8 mouse cellular contexts compared by ENCODE assay signal in the genomic region with DNA sequence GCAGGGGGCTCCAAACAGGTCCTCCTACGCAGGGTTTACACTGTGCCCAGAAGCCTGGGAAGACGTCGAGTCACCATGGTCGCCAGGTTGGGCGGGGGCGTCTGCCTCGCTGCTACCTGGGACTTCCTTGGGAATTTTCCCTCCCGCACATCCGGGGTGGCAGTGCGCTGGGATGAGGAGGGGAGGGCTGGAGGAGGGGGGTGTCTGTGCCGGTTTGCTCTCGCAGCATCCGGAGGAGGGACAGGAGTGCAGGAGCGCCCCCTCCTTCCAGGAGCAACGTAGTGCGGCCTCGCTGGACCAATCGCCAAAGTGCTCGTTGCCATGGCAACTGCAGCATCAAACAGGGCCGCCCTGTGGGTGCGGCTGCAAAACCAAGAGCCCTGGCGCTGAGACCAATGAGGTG.
A peak's percentile ranks its signal among the peaks of the same experiment; 100 is the strongest.
DNase-seq lines count a peak whose midpoint lies in the region; ATAC-seq and TF ChIP-seq lines count a peak whose summit lies in the region.

No protein-coding gene starts in this region.

- under 1% methylated on average over 22 of the region's 22 CpGs for WGBS in forebrain, embryonic 10.5 days
- 6% methylated on average over 22 of the region's 22 CpGs for WGBS in heart, embryonic 13.5 days
- 1% methylated on average over 22 of the region's 22 CpGs for WGBS in kidney, embryonic 15.5 days
- WGBS in limb, embryonic 14.5 days = 13% methylated on average over 21 of the region's 22 CpGs
- under 1% methylated on average over 20 of the region's 22 CpGs for WGBS in midbrain, postnatal 0 days

- TF ChIP-seq CTCF in midbrain, postnatal 0 days (IDR thresholded peaks at IDR 0.05) = peak; percentile 56

- DNase-seq in urinary bladder, adult 18-20 months (ENCODE audit: low spot score in 2 of 2) = peak; percentile 12 to 55
- DNase-seq in urinary bladder, postnatal 10 days (ENCODE audit: low spot score) = no peak
- peak; percentile 88 for DNase-seq in forebrain, embryonic 10.5 days (ENCODE audit: extremely low spot score, low spot score)
- DNase-seq in limb, embryonic 14.5 days (ENCODE audit: low spot score) = peak; percentile 81
- peak; percentile 97 for DNase-seq in midbrain, postnatal 0 days (ENCODE audit: low spot score)
- peak; percentile 64 to 67 for DNase-seq in spleen, postnatal 36 days (ENCODE audit: low spot score in 2 of 2)

- peak overlapping the region; percentile 79 for H3K27ac ChIP-seq in forebrain, embryonic 10.5 days
- no peak overlapping the region; the same call in 1 of the 2 replicates for H3K27ac ChIP-seq in heart, embryonic 13.5 days (replicated peaks)
- no peak overlapping the region for H3K27ac ChIP-seq in kidney, embryonic 15.5 days
- H3K27ac ChIP-seq in limb, embryonic 14.5 days (replicated peaks; ENCODE audit: low read depth, low read length) = no peak overlapping the region
- H3K27ac ChIP-seq in midbrain, postnatal 0 days (ENCODE audit: low read depth, low read length) = peak overlapping the region; percentile 90

- H3K4me2 ChIP-seq in heart, embryonic 13.5 days = peak overlapping the region; percentile 49
- H3K4me2 ChIP-seq in kidney, embryonic 15.5 days = peak overlapping the region; percentile 49
- peak overlapping the region; percentile 43 for H3K4me2 ChIP-seq in limb, embryonic 14.5 days (replicated peaks; ENCODE audit: low read depth, low read length, severe bottlenecking)
- H3K4me2 ChIP-seq in midbrain, postnatal 0 days (ENCODE audit: low read depth, low read length, poor library complexity, severe bottlenecking) = peak overlapping the region; percentile 75

- no peaks in the 10 kb centered on the region for H3K9me3 ChIP-seq in forebrain, embryonic 10.5 days
- no peaks in the 10 kb centered on the region for H3K9me3 ChIP-seq in heart, embryonic 13.5 days
- no peaks in the 10 kb centered on the region for H3K9me3 ChIP-seq in kidney, embryonic 15.5 days (replicated peaks)
- no peaks in the 10 kb centered on the region for H3K9me3 ChIP-seq in limb, embryonic 14.5 days (ENCODE audit: control insufficient read depth, low read length)
- H3K9me3 ChIP-seq in midbrain, postnatal 0 days (ENCODE audit: low read length) = no peaks in the 10 kb centered on the region

- peaks cover 40% of the 10 kb centered on the region for H3K27me3 ChIP-seq in forebrain, embryonic 10.5 days (ENCODE audit: poor library complexity, severe bottlenecking)
- peaks cover 19% of the 10 kb centered on the region for H3K27me3 ChIP-seq in heart, embryonic 13.5 days (replicated peaks)
- peaks cover 17% of the 10 kb centered on the region for H3K27me3 ChIP-seq in kidney, embryonic 15.5 days
- no peaks in the 10 kb centered on the region for H3K27me3 ChIP-seq in limb, embryonic 14.5 days (ENCODE audit: control insufficient read depth, insufficient read depth, low read length)
- no peaks in the 10 kb centered on the region for H3K27me3 ChIP-seq in midbrain, postnatal 0 days (ENCODE audit: insufficient read depth, low read length)

- TF ChIP-seq POLR2A in limb, embryonic 14.5 days (IDR thresholded peaks at IDR 0.05; ENCODE audit: borderline replicate concordance, extremely low read depth, insufficient read depth, insufficient read length) = no peak

- ATAC-seq in heart, embryonic 13.5 days (ENCODE audit: extremely low read depth, insufficient number of reproducible peaks, low FRiP score, low TSS enrichment) = no peak
- ATAC-seq in kidney, embryonic 15.5 days (replicated peaks; ENCODE audit: low FRiP score) = peak; percentile 38; the same call in 1 of the 2 replicates
- ATAC-seq in limb, embryonic 14.5 days (ENCODE audit: low FRiP score, low read depth) = peak; percentile 66
- ATAC-seq in midbrain, postnatal 0 days (ENCODE audit: low FRiP score) = peak; percentile 92

- H3K36me3 ChIP-seq in forebrain, embryonic 10.5 days (replicated peaks) = no peaks in the 10 kb centered on the region
- no peaks in the 10 kb centered on the region for H3K36me3 ChIP-seq in heart, embryonic 13.5 days
- no peaks in the 10 kb centered on the region for H3K36me3 ChIP-seq in kidney, embryonic 15.5 days
- H3K36me3 ChIP-seq in limb, embryonic 14.5 days (ENCODE audit: control insufficient read depth, insufficient read depth, low read length) = no peaks in the 10 kb centered on the region
- H3K36me3 ChIP-seq in midbrain, postnatal 0 days (ENCODE audit: insufficient read depth, low read length) = no peaks in the 10 kb centered on the region

- H3K4me1 ChIP-seq in forebrain, embryonic 10.5 days = peaks cover 46% of the 10 kb centered on the region
- H3K4me1 ChIP-seq in heart, embryonic 13.5 days = peaks cover 78% of the 10 kb centered on the region
- H3K4me1 ChIP-seq in kidney, embryonic 15.5 days = peaks cover 17% of the 10 kb centered on the region
- H3K4me1 ChIP-seq in limb, embryonic 14.5 days (ENCODE audit: control insufficient read depth, insufficient read depth, low read length) = peaks cover 18% of the 10 kb centered on the region
- peaks cover 34% of the 10 kb centered on the region for H3K4me1 ChIP-seq in midbrain, postnatal 0 days (ENCODE audit: insufficient read depth, low read length)

- no peak overlapping the region for H3K9ac ChIP-seq in heart, embryonic 13.5 days
- no peak overlapping the region for H3K9ac ChIP-seq in kidney, embryonic 15.5 days
- no peak overlapping the region for H3K9ac ChIP-seq in limb, embryonic 14.5 days (ENCODE audit: low read depth, low read length, severe bottlenecking)
- peak overlapping the region; percentile 70 for H3K9ac ChIP-seq in midbrain, postnatal 0 days (replicated peaks; ENCODE audit: low read length, poor library complexity, severe bottlenecking)

- peak overlapping the region; percentile 52 for H3K4me3 ChIP-seq in forebrain, embryonic 10.5 days
- H3K4me3 ChIP-seq in heart, embryonic 13.5 days = 0 out of 2 replicates have a peak overlapping the region, but pooled peaks have one; percentile 13
- 0 out of 2 replicates have a peak overlapping the region, but pooled peaks have one; percentile 7 for H3K4me3 ChIP-seq in kidney, embryonic 15.5 days (replicated peaks)
- H3K4me3 ChIP-seq in limb, embryonic 14.5 days (replicated peaks; ENCODE audit: low read length) = peak overlapping the region; percentile 10
- H3K4me3 ChIP-seq in midbrain, postnatal 0 days (ENCODE audit: low read depth, low read length) = peak overlapping the region; percentile 40

Comparison
In these comparisons a context has a peak if more than half of its experiments do, and no peak if none do; other contexts are left out.
1. H3K27ac ChIP-seq: peak in forebrain, embryonic 10.5 days (single experiment) and midbrain, postnatal 0 days (single experiment); none in heart, embryonic 13.5 days (single experiment), kidney, embryonic 15.5 days (single experiment) and limb, embryonic 14.5 days (single experiment).
2. Peak in every context shown above with its lines, with median percentiles within 50 percentile points of each other: H3K4me3 ChIP-seq and H3K4me2 ChIP-seq.